Mouse (Mus musculus) left cerebral cortex, postnatal 4 days (tissue): Measurements from ENCODE around the gene Cenpp. TPM values are rescaled to one million over a fixed set of nuclear protein-coding genes. Genes with fewer than 3 reads are reported as not detected.
"Not testable (repeated sequence)": the region's sequence is repeated elsewhere in the genome, so short reads cannot be mapped to it uniquely, and the experiment has no call there.

Experiments used
- DNase-seq: peaks from one replicate; pipeline ENCODE4 v3.0.0-alpha.2; 2022
- intact Hi-C: fragments of 180-260 bp; cut with DNase I; formaldehyde crosslinking; loops from one replicate; pipeline ENCODE4 v1.15.1; 2025
- total RNA-seq, 2 experiments: library from RNA; stranded (reverse); gene quantifications; 2 replicates each; pipeline ENCODE4 v1.2.3; 2021

Gene Cenpp
- total RNA-seq, 2 experiments from 2014 or later, result 2.5 to 3.0 TPM

GRCm38 (mm10) chr13:49608589-49609322 lies 43.8 kb downstream of the Cenpp start:
- intact Hi-C loops, result no loop called here
- DNase-seq, result no peak

DNA sequence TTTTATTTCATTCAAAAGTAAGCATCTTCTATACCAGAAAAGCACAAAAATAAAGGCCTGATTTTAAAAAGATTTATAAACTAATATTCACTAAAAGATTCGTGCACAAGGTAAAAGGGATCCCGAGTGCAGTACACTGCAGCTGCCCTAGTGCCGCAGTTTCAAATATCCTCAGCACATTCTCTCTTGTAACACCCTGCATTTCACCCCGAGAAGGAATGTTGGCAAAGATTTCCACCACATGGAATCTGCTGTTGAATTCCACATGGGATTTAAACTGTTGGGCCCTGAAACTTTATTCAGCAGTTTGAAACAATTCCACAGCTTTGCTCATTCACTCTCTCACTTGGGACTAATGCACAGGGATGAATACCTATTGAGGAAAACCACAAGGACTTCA lies 44.9 kb downstream of the Cenpp start, which contains the start of gene Ogn:
Gene Ogn (plus strand): TSS at position 333 of the 400 bp plus-strand sequence.
- intact Hi-C loops, result no loop called here
- no peak for DNase-seq

GRCm38 (mm10) chr13:49603603-49604002 lies 49.0 kb downstream of the Cenpp start:
- intact Hi-C loops, result no loop called here
- DNase-seq, result no peak

- intact Hi-C loops, DNase-seq: not testable (repeated sequence)
Measured at GRCm38 (mm10) chr13:49602541-49602940, 50.0 kb downstream of the Cenpp start.

DNA sequence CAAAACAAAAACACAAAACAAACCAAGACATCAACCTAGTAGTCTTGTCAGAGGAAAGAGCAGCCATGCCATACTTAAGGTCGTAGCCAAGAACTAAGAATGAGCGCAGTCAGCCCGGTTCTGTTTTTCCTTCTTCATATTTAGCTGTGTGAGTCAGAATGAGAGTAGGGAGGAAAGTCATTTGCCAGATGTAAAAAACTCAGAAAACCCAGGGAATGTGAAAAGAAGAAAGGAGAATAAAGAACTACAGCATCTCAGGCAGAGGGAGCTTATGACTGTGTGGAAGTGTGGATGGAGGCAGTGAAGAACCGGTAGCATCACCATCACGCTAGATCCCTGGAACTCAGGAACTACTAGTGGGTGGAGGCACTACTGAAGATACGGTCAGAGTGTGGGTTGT lies 66.5 kb downstream of the Cenpp start:
- intact Hi-C loops, result no loop called here
- no peak for DNase-seq

GRCm38 (mm10) chr13:49584307-49585005 lies 68.1 kb downstream of the Cenpp start:
- intact Hi-C loops, result no loop called here
- DNase-seq, result peak; percentile 23

DNA sequence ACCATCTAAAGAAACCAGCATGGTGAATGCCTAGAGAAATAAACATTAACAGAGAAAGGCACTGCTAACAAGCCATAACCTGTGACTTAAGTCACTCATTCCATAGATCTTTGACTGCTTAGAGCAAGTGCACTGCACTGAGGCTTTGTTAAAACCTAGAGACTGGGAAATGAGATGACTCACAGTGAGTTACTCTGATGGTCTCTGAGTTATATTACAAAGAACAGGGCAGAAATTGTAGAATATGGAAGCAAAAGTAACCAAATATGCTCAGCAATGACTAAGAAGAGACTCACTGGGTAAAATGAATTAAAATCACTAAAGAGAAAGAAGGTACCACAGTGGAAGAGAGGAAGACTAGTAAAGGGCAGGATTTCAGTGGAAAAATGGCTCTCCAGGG lies 68.7 kb downstream of the Cenpp start:
- DNase-seq, result no peak
- intact Hi-C loops, result no loop called here

DNA sequence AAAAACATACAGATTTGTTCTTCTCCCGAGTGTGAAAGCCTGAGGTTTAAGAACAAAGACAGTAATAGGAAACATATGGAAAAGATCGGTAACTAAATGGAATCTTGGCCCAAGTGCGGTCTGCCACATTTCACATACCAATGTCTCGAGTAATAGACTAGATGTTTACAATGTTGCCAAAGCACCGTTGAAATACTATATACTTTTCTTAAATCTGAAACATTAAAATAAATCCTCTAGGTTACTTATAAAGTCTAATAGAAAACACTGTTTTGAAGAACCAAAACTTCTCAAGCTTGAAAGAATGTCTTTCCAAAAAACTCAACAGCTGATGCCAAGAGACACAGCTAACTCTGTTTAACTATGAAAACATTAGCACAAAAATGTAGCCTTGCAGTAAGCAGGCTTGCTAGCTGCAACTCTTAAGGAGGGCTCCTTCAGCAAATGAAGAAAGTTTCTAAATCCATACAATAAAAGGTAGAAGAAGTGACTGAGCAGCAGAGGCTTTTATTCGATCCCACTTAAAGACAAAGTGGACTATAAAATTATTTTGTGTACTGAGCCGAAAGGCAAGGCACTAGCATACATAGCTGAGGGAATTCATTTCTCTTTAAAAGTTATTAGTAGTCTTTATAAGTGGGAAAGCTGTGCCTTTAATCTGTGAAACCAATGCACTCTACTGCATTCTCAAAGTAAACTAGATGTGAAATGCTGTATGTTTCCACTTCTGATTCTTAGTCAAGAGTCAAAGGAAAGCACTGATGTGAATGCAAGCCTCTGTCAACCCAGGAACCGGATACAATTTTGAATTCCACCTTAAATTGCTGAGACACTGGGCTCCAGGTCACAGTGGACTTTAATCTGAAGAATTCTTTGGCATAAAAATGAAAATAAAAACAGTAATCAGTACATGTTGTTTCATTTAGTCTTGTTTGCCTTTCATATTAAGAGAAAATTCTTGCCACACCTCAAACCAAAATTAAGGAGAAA lies 70.7 kb downstream of the Cenpp start, which contains the start of gene Omd:
Gene Omd (plus strand): TSS at position 922 of the 990 bp plus-strand sequence.
- intact Hi-C loops, result no loop called here
- DNase-seq, result no peak

DNA sequence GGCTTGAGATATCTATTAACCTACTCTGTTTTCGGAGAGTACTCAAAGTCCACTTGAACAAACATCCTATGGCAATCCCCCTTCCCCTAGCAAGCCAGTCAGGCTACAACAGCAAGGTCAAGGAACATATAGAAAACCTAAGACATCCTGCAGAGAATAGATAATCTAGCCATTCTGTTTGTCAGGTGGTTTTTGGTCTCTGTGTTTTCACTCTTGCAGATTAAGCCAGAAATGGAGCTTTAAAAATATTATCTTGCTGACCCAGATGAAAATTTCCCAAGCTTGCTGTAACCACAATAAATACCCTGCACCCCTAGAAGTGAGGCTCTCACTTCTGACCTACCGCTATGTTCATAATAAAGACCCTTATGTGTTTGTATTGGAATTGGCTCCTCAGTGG lies 81.2 kb downstream of the Cenpp start:
- intact Hi-C loops, result no loop called here
- DNase-seq, result no peak

DNA sequence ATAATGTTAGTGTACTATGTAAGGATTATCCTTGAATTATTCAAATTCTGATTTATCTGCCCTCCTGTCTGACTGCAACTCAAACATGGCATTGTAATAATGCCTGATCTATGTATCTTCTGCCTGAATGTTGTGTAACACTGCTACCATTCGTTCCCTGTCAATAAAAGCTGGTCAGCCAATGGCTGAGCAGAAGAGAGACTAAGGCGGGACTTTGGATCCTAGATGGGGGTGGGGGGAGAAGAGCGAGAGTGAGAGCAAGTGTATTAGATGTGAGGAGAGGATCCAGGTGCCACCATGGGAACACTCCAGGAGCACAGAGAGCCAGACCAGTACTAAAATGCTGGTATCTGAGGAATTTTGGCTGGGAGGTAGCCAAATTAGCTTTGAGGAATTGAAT lies 82.2 kb downstream of the Cenpp start:
- DNase-seq, result no peak
- intact Hi-C loops, result no loop called here

- intact Hi-C loops, result no loop called here
- no peak for DNase-seq
Measured at GRCm38 (mm10) chr13:49564347-49564746, 88.2 kb downstream of the Cenpp start.

GRCm38 (mm10) chr13:49560886-49561285 lies 91.7 kb downstream of the Cenpp start:
- intact Hi-C loops, result no loop called here
- no peak for DNase-seq

DNA sequence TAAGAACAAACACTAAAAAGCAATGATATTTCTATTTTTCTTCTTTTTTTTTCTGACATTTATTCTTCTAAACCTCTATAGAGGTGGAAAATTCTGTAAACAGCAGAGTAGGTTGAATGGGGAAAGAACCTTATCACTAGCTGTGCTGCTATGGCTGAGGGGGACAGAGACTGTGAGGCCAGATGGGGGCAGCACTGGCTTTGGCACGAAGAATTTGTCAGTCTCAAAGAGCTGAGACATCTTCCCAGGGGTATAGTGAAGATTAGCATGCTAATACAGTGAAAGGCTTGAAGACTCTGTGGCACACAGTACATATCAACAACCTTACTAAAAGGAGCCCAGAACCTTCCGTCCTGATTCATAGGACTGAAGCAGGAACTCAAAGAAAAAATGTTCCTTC lies 93.4 kb downstream of the Cenpp start:
- peak; percentile 35 for DNase-seq
- intact Hi-C loops, result no loop called here

DNA sequence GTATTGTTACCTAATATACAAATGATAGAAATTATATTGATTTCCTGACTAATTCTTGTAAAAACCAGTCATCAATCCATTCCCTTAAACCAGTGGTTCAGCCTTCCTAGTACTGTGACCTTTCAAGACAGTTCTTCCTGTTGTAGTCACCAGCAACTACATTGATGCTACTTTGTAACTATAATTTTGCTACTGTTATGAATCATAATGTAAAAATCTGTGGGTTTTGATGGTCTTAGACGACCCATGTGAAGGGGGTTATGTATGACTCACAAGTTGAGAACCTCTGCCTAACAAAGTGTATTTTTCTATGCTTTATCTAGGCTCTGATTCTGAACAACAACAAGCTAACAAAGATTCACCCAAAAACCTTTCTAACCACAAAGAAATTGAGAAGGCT lies 95.7 kb downstream of the Cenpp start:
- intact Hi-C loops, result no loop called here
- DNase-seq, result no peak

- intact Hi-C loops, result no loop called here
- no peak for DNase-seq
Measured at GRCm38 (mm10) chr13:49556203-49556602, 96.4 kb downstream of the Cenpp start.

DNA sequence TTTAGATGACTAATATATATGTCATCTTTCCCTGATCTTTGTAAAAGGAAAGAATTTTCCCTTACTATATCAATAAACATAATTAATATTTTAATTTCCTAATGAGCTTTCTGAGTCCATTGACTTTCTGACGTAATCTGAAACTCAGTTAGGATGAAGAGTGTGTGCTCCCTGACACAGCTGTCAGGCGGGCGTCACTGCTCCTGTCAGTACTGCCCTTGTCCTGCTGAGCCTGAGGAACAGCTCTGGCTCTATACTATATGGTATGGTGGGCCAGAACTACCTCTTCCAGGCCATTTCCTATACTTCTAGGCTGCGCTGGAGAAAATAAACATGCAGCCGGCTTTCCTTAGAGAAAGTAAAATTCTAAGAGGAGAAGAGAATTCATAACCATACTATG lies 98.1 kb downstream of the Cenpp start:
- intact Hi-C loops, result no loop called here
- no peak for DNase-seq

- DNase-seq, result no peak
- intact Hi-C loops, result no loop called here
Measured at GRCm38 (mm10) chr13:49549616-49550015, 103.0 kb downstream of the Cenpp start.

- DNase-seq, result no peak
- intact Hi-C loops, result no loop called here
Measured at GRCm38 (mm10) chr13:49547563-49548150, 104.9 kb downstream of the Cenpp start.

- no peak for DNase-seq
- intact Hi-C loops, result no loop called here
Measured at GRCm38 (mm10) chr13:49546517-49546916, 106.1 kb downstream of the Cenpp start.

DNA sequence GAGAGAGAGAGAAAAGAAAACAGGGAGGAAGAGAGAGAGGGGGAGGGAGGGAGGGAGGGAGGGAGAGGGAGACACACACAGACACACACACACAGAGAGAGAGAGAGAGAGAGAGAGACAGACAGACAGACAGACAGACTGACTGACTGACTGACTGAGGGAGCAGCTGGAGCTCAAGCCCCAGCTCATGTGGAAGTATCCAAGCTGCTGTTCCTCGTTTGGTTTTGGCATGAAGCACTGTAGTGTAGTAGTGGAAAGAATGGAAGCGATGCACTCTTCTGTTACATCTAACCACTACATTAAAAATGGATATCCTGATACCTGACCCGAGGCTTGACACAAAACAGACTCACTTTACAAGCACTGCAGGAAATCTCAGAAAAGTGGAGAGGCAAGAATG lies 106.9 kb downstream of the Cenpp start:
- intact Hi-C loops, result no loop called here
- no peak for DNase-seq

DNA sequence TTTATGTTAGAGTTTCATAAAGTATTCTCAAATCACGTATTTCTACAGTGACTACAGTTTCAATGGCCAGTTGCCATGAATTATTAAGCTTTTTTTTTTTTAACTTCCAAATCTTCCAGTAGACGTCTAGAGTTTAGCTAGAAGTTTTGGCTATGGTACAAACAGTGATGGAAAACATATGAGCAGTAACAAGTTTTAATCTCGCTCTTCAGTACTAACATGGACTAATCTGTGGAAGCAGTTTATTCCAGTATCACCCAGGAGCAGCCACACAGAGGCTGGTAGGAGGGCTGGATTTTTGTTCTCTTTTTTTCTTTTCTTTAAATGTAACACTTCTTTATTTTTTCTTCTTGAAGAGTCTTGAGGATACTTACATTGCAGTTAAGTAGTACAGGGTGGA lies 108.3 kb downstream of the Cenpp start, which contains the start of gene Aspn:
Gene Aspn (plus strand): TSS at position 165 of the 400 bp plus-strand sequence.
- intact Hi-C loops, result no loop called here
- DNase-seq, result no peak
